Mouse (Mus musculus): Measurements from ENCODE around the gene Dohh. TPM values are rescaled to one million over a fixed set of nuclear protein-coding genes. Genes with fewer than 3 reads are reported as not detected.

Dohh gene
- polyA plus RNA-seq, 1 experiment: 25.1 TPM

- peak overlapping the region; percentile 85 for H3K4me3 ChIP-seq (ENCODE audit: insufficient read depth, low read depth, low read length)
- peak overlapping the region; percentile 74; the same call in 1 of the 2 replicates for H3K27ac ChIP-seq (replicated peaks; ENCODE audit: low read depth, low read length)
- H3K4me1 ChIP-seq (ENCODE audit: control insufficient read depth, insufficient read depth, insufficient read length, low read length): peaks cover 19% of the 10 kb centered on the region
Measured at GRCm38 (mm10) chr10:81430831-81431525, 46.8 kb downstream of the Dohh start.

- Histone ChIP-seq H3K4me1 (ENCODE audit: control insufficient read depth, insufficient read depth, insufficient read length, low read length) (peaks cover 20% of the 10 kb centered on the region), H3K27ac (replicated peaks; ENCODE audit: low read depth, low read length) (peak overlapping the region; percentile 19; the same call in 1 of the 2 replicates), H3K4me3 (ENCODE audit: insufficient read depth, low read depth, low read length) (peak overlapping the region; percentile 85)
Measured at GRCm38 (mm10) chr10:81431526-81432168, 47.4 kb downstream of the Dohh start.

- no peak overlapping the region for H3K27ac ChIP-seq (replicated peaks; ENCODE audit: low read depth, low read length)
- peak overlapping the region; percentile 21; the same call in 1 of the 2 replicates for H3K4me3 ChIP-seq (ENCODE audit: insufficient read depth, low read depth, low read length)
- H3K4me1 ChIP-seq (ENCODE audit: control insufficient read depth, insufficient read depth, insufficient read length, low read length): peaks cover 19% of the 10 kb centered on the region
Measured at GRCm38 (mm10) chr10:81432169-81432867, 48.1 kb downstream of the Dohh start.

GRCm38 (mm10) chr10:81432868-81433262, 48.6 kb downstream of the Dohh start:
- Histone ChIP-seq H3K27ac (replicated peaks; ENCODE audit: low read depth, low read length) (peak overlapping the region; percentile 70), H3K4me3 (ENCODE audit: insufficient read depth, low read depth, low read length) (peak overlapping the region; percentile 46), H3K4me1 (ENCODE audit: control insufficient read depth, insufficient read depth, insufficient read length, low read length) (peaks cover 16% of the 10 kb centered on the region)

- H3K4me1 ChIP-seq (ENCODE audit: control insufficient read depth, insufficient read depth, insufficient read length, low read length): peaks cover 16% of the 10 kb centered on the region
- peak overlapping the region; percentile 46 for H3K4me3 ChIP-seq (ENCODE audit: insufficient read depth, low read depth, low read length)
- H3K27ac ChIP-seq (replicated peaks; ENCODE audit: low read depth, low read length): peak overlapping the region; percentile 73
Measured at GRCm38 (mm10) chr10:81433541-81434289, 49.5 kb downstream of the Dohh start.

- Histone ChIP-seq H3K27ac (replicated peaks; ENCODE audit: low read depth, low read length) (peak overlapping the region; percentile 73), H3K4me3 (ENCODE audit: insufficient read depth, low read depth, low read length) (no peak overlapping the region)
Measured at GRCm38 (mm10) chr10:81434361-81435263, 50.4 kb downstream of the Dohh start.

GRCm38 (mm10) chr10:81435436-81435835, 51.2 kb downstream of the Dohh start:
- Histone ChIP-seq H3K27ac (replicated peaks; ENCODE audit: low read depth, low read length) (0 out of 2 replicates have a peak overlapping the region, but pooled peaks have one; percentile 19), H3K4me3 (ENCODE audit: insufficient read depth, low read depth, low read length) (no peak overlapping the region), H3K4me1 (ENCODE audit: control insufficient read depth, insufficient read depth, insufficient read length, low read length) (peaks cover 14% of the 10 kb centered on the region)

More at GRCm38 (mm10) chr10:81434361-81435263, 50.4 kb downstream of the Dohh start:
- H3K4me1 ChIP-seq (ENCODE audit: control insufficient read depth, insufficient read depth, insufficient read length, low read length): peaks cover 14% of the 10 kb centered on the region

Other genes with a start within 250 kb of the Dohh start
- 28.4 and 29.6 TPM in 2 replicates for gene Zbtb7a, start 249.2 kb upstream of the Dohh start, polyA plus RNA-seq (2012; ENCODE audit: insufficient read depth, insufficient read length, missing spikeins)
- 10.3 and 13.4 TPM in 2 replicates for gene Pias4, start 216.5 kb upstream of the Dohh start, polyA plus RNA-seq (2012; ENCODE audit: insufficient read depth, insufficient read length, missing spikeins)
- 538 and 581 TPM in 2 replicates for gene Eef2, start 207.8 kb upstream of the Dohh start, polyA plus RNA-seq (2012; ENCODE audit: insufficient read depth, insufficient read length, missing spikeins)
- 15.7 and 31.7 TPM in 2 replicates for gene Dapk3, start 201.4 kb upstream of the Dohh start, polyA plus RNA-seq (2012; ENCODE audit: insufficient read depth, insufficient read length, missing spikeins)
- not detected in 2 replicates for gene 4930442H23Rik, start 200.6 kb upstream of the Dohh start, polyA plus RNA-seq (2012; ENCODE audit: insufficient read depth, insufficient read length, missing spikeins)
- gene Nmrk2, start 182.4 kb upstream of the Dohh start, polyA plus RNA-seq (2012; ENCODE audit: insufficient read depth, insufficient read length, missing spikeins): 1.4 TPM in 1 of 2 replicates, not detected in the other
- not detected in 2 replicates for gene Atcay, start 153.6 kb upstream of the Dohh start, polyA plus RNA-seq (2012; ENCODE audit: insufficient read depth, insufficient read length, missing spikeins)
- 0.32 and 1.2 TPM in 2 replicates for gene Zfr2, start 151.3 kb upstream of the Dohh start, polyA plus RNA-seq (2012; ENCODE audit: insufficient read depth, insufficient read length, missing spikeins)
- not detected in 2 replicates for gene Matk, start 131.5 kb upstream of the Dohh start, polyA plus RNA-seq (2012; ENCODE audit: insufficient read depth, insufficient read length, missing spikeins)
- gene Mrpl54, start 117.5 kb upstream of the Dohh start, polyA plus RNA-seq (2012; ENCODE audit: insufficient read depth, insufficient read length, missing spikeins): 122 and 144 TPM in 2 replicates
- gene Apba3, start 117.5 kb upstream of the Dohh start, polyA plus RNA-seq (2012; ENCODE audit: insufficient read depth, insufficient read length, missing spikeins): 59.5 and 82.7 TPM in 2 replicates
- gene Tjp3, start 92.8 kb upstream of the Dohh start, polyA plus RNA-seq (2012; ENCODE audit: insufficient read depth, insufficient read length, missing spikeins): 1.6 TPM in 1 of 2 replicates, not detected in the other
- 10.6 and 12.4 TPM in 2 replicates for gene Pip5k1c, start 91.5 kb upstream of the Dohh start, polyA plus RNA-seq (2012; ENCODE audit: insufficient read depth, insufficient read length, missing spikeins)
- 8.4 and 9.6 TPM in 2 replicates for gene Cactin, start 63.3 kb upstream of the Dohh start, polyA plus RNA-seq (2012; ENCODE audit: insufficient read depth, insufficient read length, missing spikeins)
- gene Tbxa2r, start 55.7 kb upstream of the Dohh start, polyA plus RNA-seq (2012; ENCODE audit: insufficient read depth, insufficient read length, missing spikeins): not detected in 2 replicates
- gene Gipc3, start 41.2 kb upstream of the Dohh start, polyA plus RNA-seq (2012; ENCODE audit: insufficient read depth, insufficient read length, missing spikeins): 1.0 TPM in 1 of 2 replicates, not detected in the other
- gene Hmg20b, start 33.9 kb upstream of the Dohh start, polyA plus RNA-seq (2012; ENCODE audit: insufficient read depth, insufficient read length, missing spikeins): 66.1 and 78.7 TPM in 2 replicates
- 8.3 and 11.5 TPM in 2 replicates for gene Mfsd12, start 26.9 kb upstream of the Dohh start, polyA plus RNA-seq (2012; ENCODE audit: insufficient read depth, insufficient read length, missing spikeins)
- not detected in 2 replicates for gene 4930404N11Rik, start 18.6 kb upstream of the Dohh start, polyA plus RNA-seq (2012; ENCODE audit: insufficient read depth, insufficient read length, missing spikeins)
- 9.3 and 10.3 TPM in 2 replicates for gene Fzr1, start 5.9 kb upstream of the Dohh start, polyA plus RNA-seq (2012; ENCODE audit: insufficient read depth, insufficient read length, missing spikeins)
- 2.4 TPM in 1 of 2 replicates, not detected in the other for gene Gm48551, start within 50 bp of the Dohh start, polyA plus RNA-seq (2012; ENCODE audit: insufficient read depth, insufficient read length, missing spikeins)
- not detected in 2 replicates for gene Gm48552, start 4.6 kb downstream of the Dohh start, polyA plus RNA-seq (2012; ENCODE audit: insufficient read depth, insufficient read length, missing spikeins)
- gene Smim24, start 8.6 kb downstream of the Dohh start, polyA plus RNA-seq (2012; ENCODE audit: insufficient read depth, insufficient read length, missing spikeins): 1.9 and 5.3 TPM in 2 replicates
- gene Nfic, start 71.2 kb downstream of the Dohh start, polyA plus RNA-seq (2012; ENCODE audit: insufficient read depth, insufficient read length, missing spikeins): 40.9 and 42.9 TPM in 2 replicates
- 0.63 TPM in 1 of 2 replicates, not detected in the other for gene Celf5, start 98.3 kb downstream of the Dohh start, polyA plus RNA-seq (2012; ENCODE audit: insufficient read depth, insufficient read length, missing spikeins)
- gene Ncln, start 112.0 kb downstream of the Dohh start, polyA plus RNA-seq (2012; ENCODE audit: insufficient read depth, insufficient read length, missing spikeins): 13.9 and 17.9 TPM in 2 replicates
- 0.71 and 0.79 TPM in 2 replicates for gene S1pr4, start 115.7 kb downstream of the Dohh start, polyA plus RNA-seq (2012; ENCODE audit: insufficient read depth, insufficient read length, missing spikeins)
- gene Gna15, start 139.8 kb downstream of the Dohh start, polyA plus RNA-seq (2012; ENCODE audit: insufficient read depth, insufficient read length, missing spikeins): not detected in 2 replicates
- 34.1 and 41.1 TPM in 2 replicates for gene Gna11, start 160.8 kb downstream of the Dohh start, polyA plus RNA-seq (2012; ENCODE audit: insufficient read depth, insufficient read length, missing spikeins)
- gene Aes, start 175.1 kb downstream of the Dohh start, polyA plus RNA-seq (2012; ENCODE audit: insufficient read depth, insufficient read length, missing spikeins): 679 and 754 TPM in 2 replicates
- 3.2 and 4.8 TPM in 2 replicates for gene Tle2, start 190.1 kb downstream of the Dohh start, polyA plus RNA-seq (2012; ENCODE audit: insufficient read depth, insufficient read length, missing spikeins)
- 3.3 TPM in 1 of 2 replicates, not detected in the other for gene Tle6, start 216.6 kb downstream of the Dohh start, polyA plus RNA-seq (2012; ENCODE audit: insufficient read depth, insufficient read length, missing spikeins)
- gene BC025920, start 221.8 kb downstream of the Dohh start, polyA plus RNA-seq (2012; ENCODE audit: insufficient read depth, insufficient read length, missing spikeins): 4.1 and 8.7 TPM in 2 replicates
- 3.2 and 4.5 TPM in 2 replicates for gene Sirt6, start 243.4 kb downstream of the Dohh start, polyA plus RNA-seq (2012; ENCODE audit: insufficient read depth, insufficient read length, missing spikeins)
- 12.6 and 12.9 TPM in 2 replicates for gene Ankrd24, start 244.1 kb downstream of the Dohh start, polyA plus RNA-seq (2012; ENCODE audit: insufficient read depth, insufficient read length, missing spikeins)

All from brown adipose tissue, adult 24 weeks (tissue).